Mouse (Mus musculus) c-Kit-positive CD71-positive TER-119-negative erythroid progenitor cells, embryonic 14.5 days (primary cell): ENCODE measurements around the gene Cdc37.

Experiments used
- DNase-seq: peaks from one replicate; pipeline ENCODE4 v3.0.0-alpha.2; 2013; ENCODE audit warnings: low read depth

Cdc37 gene

DNA sequence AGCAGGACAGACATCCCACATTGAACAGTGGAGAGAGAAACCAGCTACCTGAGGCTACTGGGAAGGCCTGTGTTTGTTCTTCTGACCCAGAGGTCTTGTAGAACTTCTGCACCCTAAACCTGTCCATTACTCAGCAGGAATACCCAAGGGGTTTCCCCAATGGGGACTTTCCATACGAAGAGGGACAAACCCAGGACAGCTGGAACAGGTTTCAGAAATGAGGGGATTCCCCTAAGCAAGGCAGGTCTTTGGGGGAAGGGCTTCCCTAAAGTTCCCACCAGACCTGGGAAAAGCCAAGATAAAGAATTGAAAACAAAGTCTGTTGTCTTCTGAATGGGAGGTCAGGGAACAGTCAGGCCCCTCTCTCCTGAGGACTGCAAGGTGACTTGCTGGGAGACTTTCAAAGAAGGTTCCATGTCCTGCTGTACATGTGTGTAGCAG lies 13.8 kb downstream of the Cdc37 start:
- no peak for DNase-seq

DNA sequence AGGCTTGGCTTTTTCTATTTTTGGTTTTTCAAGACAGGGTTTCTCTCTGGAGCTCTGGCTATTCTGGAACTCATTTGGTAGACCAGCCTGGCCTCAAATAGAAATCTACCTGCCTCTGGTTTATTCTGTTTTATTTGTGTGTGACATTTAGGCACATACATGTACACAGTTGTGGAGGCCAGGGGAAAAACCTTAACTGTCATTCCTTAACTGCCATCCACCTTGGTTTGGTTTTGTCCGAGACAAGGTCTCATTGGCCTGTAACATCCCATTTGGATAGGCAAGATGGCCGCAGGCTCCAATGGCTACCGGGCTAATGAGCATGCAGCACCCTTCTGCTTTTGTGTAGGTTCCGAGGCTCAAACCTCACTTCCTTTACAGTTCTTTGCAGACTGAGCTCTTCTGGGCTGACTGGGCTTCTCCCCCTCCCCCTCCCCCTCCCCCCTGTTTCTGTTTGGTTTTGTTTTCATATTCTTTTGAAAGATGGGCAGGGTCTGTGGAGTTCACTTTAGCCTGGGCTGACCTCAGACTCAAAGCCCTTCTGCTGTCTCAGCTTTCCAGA lies 14.4 kb downstream of the Cdc37 start:
- DNase-seq, result no peak

DNA sequence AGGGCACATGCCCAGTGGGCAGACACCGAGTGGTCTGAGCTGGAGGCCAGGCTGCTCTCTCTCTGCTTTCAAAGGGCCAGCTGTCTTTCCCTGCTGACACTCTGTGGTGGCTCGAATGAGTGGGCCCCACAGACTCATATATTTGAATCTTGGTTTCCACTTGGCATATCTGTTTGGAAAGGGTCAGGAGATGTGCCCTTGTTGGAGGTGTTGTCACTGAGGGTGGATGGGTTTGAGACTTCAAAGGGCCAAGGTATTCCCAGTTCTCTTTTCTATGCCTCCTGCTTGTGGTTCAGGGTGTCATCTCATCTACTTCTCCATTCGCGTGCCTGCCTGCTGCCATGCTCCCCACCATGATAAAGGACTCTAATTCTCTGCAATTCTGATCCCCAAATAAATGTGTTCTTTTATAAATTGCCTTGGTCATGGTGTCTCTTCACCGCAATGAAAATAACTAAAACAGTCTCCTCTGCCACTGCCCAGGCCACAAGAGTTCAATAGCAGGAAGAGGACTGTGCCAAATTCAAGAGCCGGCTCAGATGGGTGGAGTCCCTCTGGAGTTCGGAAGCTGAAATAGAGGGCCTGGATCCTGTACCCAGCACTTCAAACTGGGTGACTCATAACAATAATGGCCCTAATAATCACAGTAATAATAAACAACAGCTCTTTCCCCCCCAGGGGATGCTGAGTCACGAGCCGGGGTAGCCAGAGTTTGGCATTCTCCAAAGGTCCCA lies 15.0 kb downstream of the Cdc37 start:
- DNase-seq, result no peak

DNA sequence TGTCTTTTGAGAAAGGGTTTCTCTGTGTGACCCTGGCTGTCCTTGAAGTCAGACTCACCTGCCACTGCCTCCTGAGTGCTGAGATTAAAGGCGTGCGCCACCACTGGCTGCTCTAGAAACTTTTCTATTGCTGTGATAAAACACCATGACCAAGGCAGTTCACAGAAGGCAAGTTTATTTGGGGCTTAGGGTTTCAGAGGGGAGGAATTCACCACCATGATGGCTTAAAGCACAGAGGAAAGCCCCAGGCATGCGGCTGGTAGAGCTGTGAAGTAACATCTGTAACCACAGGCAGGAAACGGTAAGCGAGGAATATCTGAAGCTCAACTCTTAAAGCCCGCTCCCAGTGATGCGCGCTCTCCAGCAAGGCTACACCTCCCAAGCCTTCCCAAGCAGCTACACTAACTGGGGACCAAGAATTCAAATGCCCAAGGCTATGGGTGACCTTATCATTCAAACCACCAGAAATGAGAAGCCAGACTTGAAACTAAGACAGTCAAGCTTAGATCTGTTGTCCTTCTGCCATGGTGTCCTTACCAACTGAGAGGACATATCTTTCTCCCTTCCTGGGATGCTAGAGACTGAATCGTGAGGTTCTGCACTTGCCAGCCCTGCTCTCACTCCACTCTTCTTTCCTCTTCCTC lies 16.6 kb downstream of the Cdc37 start:
- DNase-seq, result no peak

DNA sequence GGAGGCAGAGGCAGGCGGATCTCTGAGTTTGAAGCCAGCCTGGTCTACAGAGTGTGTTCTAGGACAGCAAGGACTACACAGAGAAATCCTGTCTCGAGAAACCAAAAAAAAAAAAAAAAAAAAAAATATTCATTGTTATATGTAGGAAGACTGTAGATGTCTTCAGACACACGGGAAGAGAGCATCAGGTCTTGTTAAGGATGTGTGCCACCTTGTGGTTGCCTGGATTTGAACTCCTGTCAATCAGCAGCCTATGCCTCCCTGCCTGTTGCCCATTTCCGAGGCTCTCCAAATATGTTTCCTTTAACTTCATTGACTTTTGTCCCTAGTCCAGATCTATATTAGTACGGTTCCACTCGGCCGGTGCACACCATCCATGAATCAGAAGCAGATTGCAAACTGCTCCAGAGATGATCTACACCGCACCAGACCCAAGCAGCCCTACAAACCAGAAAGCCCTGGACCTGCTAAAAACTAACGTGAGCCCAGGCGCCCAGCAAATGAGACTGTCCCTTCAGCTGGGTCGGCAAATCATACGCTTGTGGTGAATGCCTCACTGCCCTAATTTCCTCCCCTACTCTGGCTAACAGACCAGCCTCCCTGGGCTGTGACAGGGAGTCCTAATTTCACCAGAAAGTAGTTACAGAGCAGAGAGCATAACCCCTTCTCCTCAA lies 17.5 kb downstream of the Cdc37 start:
- DNase-seq, result no peak

DNA sequence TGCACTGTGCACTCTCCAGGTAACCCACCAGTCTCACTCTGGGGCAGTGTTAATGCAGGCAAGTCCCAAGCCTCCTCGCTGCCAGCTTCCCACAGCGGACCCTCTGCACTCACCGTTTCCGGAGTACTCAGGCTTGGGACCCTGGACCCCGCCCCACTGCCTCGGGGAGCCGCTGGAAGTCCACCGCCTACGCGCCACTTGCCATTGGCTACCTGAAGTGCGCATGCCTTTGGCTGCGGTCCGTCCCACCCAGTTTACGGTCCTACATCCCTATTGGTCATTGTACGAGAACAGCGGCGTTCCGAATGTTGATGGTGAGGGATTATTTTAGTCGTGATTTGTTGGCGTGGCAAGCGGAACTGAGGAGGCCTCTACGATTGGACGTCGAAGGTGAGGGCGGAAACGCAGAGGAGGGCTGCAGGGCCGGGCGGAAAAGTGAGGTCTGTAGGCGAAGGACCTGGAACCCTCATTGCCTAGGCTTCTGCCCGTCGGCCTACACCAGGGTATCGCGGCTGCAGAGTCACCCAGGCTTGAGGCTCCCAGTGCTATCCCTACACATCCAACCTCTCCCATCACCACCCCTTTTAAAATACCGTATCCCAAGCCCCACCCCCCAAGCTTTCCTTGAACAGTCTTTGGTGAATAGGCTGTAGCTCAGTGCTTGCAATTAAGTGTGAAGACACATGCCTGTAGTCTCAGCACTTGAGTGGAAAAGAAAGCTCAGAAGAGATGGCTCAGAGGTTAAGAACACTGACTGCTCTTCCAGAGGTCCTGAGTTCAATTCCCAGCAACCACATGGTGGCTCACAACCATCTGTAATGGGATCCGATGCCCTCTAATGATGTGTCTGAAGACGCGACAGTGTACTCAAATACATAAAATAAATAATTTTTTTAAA lies 18.5 kb downstream of the Cdc37 start, which contains the start of gene Tyk2:
TSS of gene Tyk2 (minus strand) at position 185 of the 898 bp plus-strand sequence.
- peak; percentile 93 for DNase-seq

DNA sequence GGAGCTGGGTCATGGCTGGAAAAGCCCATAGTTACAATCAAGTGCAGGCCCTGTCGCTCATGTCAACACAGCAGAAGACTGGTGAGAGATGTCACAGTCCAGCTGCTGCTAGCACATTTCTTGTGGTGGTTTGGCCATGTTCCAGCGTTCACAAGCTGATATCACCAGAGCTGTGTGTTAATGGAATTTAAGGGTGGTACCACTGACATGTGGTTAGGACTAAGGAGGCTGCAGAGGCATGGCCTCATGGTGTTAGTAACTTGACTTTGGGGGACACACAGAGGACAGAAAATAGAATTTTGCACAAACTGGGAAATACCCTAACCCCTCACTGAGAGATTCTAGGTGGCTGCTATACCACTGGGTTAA lies 23.5 kb downstream of the Cdc37 start:
- DNase-seq, result no peak

DNA sequence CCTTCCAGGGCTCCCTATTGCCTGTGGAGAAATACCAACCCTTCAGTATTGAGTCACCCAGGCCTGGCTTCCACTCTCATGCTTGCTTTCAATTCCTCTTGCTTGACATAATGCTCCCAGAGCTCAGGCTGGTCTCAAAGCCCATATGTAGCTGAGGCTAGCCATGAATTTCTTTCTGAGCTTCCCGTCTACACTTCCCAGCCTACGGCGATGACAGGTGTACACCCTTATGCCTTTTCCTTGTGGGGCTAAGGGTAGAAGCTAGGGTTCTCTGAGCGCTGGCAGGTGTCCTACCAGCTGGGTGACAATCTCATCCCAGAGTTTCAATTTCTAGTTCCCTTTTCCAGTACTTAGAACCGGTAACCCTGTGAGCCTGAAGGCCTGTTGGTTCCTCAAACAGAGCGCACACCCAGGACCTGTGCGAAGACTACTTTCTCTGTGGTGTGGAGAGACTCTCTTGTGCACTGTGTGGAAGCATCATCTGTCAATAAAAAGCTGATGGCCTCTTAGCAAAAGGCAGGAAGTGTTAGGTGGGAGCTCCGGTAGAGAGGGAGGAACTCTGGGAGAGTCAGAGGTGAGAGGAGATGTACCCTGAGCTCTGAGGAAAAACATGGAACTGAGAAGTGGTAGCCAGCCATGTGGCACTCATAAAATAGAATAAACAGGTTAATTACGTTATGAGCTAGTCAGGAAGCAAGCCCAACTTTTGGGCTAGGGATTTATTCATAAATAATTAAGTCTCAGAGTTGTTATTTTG lies 24.1 kb downstream of the Cdc37 start:
- no peak for DNase-seq

DNA sequence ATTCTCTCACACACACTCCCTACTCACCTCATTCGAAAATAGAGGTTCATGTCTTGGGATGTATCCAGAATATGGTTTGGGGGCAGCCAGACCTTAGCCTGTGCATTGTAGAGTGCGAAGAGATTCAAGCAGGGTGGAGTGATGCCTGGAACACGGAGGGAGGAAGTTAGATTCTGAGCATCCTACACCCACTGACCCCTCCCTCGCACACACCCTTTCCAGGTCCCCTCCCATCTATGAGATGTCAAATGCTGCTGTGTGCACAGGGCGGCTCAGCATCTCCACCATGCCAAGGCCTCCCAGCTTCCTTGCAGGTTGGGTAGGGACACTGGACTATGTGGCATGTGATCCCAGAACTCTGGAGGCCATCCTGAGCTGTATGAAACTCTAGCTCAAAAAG lies 24.9 kb downstream of the Cdc37 start:
- no peak for DNase-seq

DNA sequence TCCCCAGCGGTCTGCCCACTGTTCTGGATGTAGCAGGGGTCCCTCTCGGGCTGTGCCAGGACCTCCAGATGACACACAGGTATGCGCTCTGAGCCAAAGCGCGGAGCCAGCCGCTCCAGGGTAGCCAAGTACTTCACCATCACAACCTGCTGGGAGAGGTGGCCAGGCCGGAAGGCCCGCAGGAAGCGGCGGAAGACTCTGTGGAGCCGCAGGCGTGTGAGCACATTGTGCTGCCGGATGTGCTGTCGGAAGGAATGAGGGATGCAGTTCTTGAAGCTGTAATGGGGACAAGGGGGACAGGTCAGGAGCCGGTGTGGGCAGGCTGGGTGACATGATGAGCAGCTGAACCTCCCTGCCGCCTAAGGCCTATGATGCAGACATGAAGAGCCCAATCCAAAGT lies 28.3 kb downstream of the Cdc37 start:
- no peak for DNase-seq

DNA sequence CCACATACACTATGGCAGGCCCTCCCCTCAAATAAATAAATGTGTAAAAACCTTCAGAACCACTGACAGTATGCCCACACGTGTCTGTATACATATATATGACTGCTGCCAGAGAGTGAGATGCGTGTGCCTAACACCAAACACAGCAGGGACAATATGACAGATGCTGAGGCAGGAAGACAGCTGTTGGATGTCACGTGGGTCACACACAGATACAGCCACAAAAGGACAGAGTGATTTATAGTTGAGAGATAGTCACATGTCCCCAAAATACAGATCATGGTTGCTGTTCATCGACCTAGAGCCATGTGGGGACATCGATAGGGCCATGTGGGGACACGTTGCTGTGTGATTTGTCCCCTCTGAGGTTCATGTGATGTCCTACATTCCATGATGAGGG lies 32.7 kb downstream of the Cdc37 start:
- no peak for DNase-seq

DNA sequence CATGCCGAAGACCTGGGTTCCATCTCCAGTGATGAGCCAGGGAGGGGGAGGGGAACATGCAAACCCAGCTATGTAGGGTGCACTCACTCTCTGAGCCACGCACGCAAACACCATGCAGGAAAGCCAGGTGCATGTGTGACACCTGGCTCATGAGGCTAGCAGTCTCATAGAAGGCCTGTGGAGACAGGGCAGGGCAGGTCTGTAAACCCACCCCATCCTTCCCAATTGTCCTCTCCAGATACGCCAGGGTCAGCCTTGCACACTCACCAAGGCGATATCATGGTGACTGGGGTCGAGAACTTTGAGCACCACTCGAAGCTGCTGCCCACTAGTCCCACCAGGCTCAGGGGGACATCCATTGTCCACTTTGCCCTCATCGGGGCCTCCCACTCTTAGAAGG lies 34.7 kb downstream of the Cdc37 start:
- no peak for DNase-seq

DNA sequence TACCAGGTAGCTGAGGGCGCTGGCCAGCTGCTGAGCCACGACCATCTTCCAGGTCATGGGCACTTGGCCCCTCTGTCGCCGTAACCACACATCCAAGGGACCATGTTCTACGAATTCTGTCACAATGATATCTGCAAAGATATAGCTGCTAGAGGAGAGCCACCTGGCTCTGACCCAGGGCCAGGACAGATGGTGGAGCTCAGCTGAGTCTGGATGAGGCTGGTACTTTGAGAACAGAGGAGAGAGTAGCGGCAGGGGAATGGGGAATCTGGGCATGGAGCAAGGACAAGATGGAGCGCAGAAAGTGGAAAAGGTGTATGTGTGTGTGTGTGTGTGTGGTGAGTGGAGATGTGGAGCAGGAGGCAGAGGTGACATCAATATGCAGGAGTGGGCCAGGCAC lies 35.6 kb downstream of the Cdc37 start:
- DNase-seq, result no peak

DNA sequence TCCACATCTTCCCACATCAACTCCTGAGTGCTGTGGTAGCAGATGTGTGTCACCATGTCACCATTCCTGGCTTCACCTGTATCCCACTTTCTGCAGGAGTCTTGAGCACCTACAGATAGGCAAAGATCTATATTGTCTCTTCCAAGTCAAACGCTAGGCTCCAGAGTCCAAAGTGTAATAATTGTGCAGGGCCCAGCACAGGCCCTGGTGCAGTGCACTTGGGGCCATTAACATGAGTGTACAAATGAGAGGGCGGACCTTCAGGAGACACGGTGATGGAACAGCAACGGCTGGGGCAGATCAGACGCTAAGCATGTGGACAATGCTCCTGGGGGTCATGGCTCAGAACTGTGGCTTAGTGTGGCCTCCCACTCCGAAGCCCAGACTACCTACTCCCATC lies 36.0 kb downstream of the Cdc37 start:
- no peak for DNase-seq

DNA sequence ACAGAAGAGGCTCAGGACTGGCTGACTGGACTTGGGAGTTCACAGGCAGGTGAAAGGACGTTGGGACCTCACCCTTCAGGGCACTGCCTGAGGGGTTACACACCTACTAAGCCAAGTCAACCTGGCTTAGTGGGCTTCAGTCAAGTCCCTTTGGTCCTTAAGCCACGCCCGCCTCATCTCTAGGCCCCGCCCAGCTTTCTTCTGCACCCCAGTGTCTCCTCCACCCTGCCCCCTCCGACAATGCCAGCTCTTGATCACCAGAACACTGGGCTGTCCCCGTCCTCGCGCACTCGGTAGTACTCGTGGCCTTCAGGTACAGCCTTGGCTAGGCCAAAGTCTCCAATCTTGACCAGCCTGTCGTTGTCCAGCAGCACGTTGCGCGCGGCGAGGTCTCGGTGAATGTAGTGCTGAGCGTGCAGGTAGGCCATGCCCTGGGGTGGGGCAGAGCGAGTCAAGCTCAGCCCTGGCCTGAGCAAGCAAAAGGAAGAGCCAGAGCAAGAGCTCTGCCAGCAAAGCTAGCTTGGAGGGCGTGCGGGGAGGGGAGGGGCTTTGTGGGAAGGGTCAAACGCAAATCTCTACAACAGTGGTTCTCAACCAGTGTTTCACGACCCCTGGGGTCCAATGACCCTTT lies 42.1 kb downstream of the Cdc37 start:
- no peak for DNase-seq

DNA sequence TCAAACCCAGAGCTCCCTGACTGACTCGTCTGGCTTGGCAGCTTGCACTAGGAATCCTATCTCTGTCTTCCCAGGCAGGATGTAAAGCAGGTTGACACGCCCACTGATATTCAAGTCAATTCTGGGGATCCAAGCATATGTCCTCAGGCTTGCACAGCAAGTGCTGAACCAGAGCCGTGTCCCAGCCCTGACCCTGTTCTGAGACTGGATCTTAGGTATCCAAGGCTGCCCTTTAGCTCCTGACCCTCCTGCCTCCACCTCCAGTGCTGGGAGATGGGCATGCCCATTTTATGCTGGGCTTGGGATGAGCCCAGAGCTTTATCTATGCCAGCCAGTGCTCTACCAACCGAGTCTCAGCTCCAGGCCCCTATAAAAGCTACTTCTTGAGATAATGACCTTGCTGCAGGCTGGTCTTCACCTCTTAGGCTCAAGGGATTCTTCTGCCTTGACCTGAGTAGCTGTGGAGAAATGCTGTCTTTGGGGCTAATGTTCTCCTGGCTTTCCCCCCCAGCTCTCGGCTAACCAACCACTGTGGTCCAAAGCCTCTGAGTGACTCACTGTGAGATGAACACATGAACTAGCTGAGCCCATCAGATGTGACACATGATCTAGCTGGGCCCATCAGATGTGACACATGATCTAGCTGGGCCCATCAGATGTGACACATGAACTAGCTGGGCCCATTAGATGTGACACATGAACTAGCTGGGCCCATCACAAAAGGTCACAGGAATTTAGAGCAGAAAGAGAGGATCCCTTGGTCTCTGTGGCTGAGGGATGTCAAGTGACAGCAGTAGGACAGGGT lies 43.8 kb downstream of the Cdc37 start:
- no peak for DNase-seq

DNA sequence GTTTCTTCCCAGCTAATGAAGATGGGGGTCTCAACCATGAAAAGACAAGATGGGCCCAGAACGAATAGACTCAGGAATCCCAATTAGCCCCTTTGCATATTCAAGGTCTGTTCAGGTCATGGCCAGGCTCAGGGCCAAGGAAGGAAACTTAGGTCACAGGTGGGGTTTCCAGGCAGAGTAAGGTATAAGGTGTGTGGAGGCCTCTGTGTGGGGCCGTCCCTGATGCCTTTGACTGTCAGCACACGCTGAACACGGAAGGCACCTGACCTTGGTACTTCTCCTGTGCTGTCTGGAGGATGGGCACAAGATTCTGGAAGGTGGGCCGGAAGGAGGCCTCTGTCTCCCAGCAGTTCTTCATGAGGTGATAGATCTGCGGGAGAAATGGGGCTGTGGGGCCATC lies 45.0 kb downstream of the Cdc37 start:
- no peak for DNase-seq

DNA sequence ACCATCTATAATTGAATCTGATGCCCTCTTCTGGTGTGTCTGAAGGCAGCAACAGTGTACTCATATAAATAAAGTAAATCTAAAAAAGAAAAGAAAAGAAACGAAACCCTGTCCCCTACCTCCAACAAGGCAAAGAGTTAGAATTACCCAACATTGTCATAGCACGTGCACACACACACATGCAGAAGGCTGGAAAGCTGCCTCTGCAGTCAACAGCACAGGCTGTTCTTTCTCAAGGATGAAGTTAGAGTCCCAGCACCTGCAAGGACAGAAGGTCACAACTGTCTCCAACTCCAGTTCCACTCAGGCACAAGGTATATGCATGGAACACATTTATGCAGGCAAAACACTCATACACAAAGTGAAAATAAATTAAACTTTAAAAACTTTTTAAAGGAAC lies 47.7 kb downstream of the Cdc37 start:
- DNase-seq, result no peak

DNA sequence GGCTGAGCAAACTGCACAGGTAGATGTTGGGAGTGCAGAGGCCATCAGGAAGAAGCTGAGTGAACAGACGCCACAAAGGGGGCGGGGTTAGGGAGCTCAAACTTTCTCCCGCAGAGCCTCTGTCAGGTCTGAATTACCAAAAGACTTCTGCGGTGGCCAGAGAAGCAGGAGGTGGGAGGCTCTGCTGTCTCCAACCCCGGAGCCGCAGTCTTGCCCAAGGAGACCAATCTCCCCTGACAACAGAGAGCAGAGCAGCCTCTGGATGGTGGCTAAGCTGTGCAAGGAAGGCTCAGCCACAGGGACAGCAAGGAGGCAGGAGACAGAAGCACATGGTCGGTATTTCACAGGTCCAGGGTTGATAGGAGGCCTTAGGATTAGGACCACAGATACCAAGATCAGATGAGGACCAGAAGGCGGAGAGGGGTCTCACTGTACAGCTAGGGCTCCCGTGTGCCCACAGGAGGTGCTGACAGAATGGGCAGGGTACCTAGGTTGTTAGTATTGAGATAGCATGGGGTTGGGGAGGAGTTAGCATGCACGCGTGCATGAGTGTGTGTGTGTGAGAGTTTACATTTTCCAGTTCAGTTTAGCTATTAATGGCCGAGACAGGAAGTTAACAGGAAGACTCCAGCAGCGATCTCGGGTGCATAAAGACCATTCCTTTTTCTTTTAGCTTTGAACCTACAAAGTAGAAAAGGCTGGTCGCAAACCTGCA lies 49.2 kb downstream of the Cdc37 start:
- no peak for DNase-seq
